Mouse (Mus musculus): Measurements from ENCODE around the gene Gm44511. TPM values are rescaled to one million over a fixed set of nuclear protein-coding genes. Genes with fewer than 3 reads are reported as not detected.
"Not testable (repeated sequence)": the region's sequence is repeated elsewhere in the genome, so short reads cannot be mapped to it uniquely, and the experiment has no call there.

The Gm44511 gene
- total RNA-seq, 1 experiment, result not detected

GRCm38 (mm10) chr6:128765211-128765610, 60.9 kb downstream of the Gm44511 start:
- Histone ChIP-seq H3K9ac (ENCODE audit: insufficient read depth, low read depth, low read length, poor library complexity, severe bottlenecking) (no peak overlapping the region), H3K27ac (ENCODE audit: insufficient read depth, low read depth, low read length, poor library complexity, severe bottlenecking) (no peak overlapping the region), H3K36me3 (ENCODE audit: control insufficient read depth, insufficient read depth, low read length, poor library complexity, severe bottlenecking) (no peaks in the 10 kb centered on the region), H3K4me1 (ENCODE audit: control insufficient read depth in 2 of 2, insufficient read depth in 2 of 2, low read length in 2 of 2, poor library complexity in 1 of 2) (no peaks in the 10 kb centered on the region), H3K9me3 (ENCODE audit: control insufficient read depth, insufficient read depth, low read depth, low read length) (0 out of 2 replicates have a peak, but pooled peaks cover 2% of the 10 kb centered on the region), H3K4me3 (ENCODE audit: insufficient read depth in 1 of 2, low read depth in 1 of 2, low read length in 2 of 2, poor library complexity in 1 of 2, severe bottlenecking in 1 of 2) (peak overlapping the region in 1 of 2 experiments; percentile 26; a peak in 1 of 4 replicates)
- in situ Hi-C loops (cut with MboI; ENCODE audit: low sequenced_read_pairs in 2 of 2, unreplicated experiment in 2 of 2), result no loop called here
- DNase-seq (ENCODE audit: low read depth, low spot score), result no peak
- TF ChIP-seq CHD2 (IDR thresholded peaks at IDR 0.05; ENCODE audit: low read depth, low read length) (no peak), MAFK (IDR thresholded peaks at IDR 0.05; ENCODE audit: insufficient read depth, low read depth, low read length) (no peak), ZC3H11A (IDR thresholded peaks at IDR 0.05; ENCODE audit: borderline replicate concordance, low read depth, low read length) (no peak)

DNA sequence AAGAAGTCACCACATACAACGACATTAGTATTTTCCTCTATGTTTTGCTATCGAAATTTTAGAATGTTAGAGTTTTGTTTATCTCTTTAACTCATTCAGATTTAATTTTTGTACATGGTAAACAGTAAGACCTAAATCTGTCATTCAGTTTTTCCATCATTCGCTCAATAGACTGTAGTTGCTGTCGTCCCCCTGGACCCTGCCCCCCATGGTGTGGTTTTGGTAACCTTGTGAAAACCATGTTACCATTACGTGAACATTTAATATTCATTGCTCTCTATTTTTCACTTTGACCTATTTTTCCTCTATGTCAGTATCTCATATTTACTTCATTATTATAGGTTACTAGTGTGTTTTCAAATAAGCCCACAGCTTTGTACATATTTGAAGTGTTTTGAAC, 61.5 kb downstream of the Gm44511 start:
- H3K4me3 ChIP-seq (ENCODE audit: insufficient read depth in 1 of 2, low read depth in 1 of 2, low read length in 2 of 2, poor library complexity in 1 of 2, severe bottlenecking in 1 of 2), result peak overlapping the region; percentile 45 to 64; a peak in 3 of 4 replicates
- H3K9ac ChIP-seq (ENCODE audit: insufficient read depth, low read depth, low read length, poor library complexity, severe bottlenecking), result no peak overlapping the region
- DNase-seq (ENCODE audit: low read depth, low spot score), result no peak
- in situ Hi-C loops (cut with MboI; ENCODE audit: low sequenced_read_pairs in 2 of 2, unreplicated experiment in 2 of 2), result loop anchor here in 1 of 2 experiments (5.0 kb wide), 1 partner anchor 33 kb away; no protein-coding TSS in a partner anchor
- TF ChIP-seq ZC3H11A (IDR thresholded peaks at IDR 0.05; ENCODE audit: borderline replicate concordance, low read depth, low read length) (no peak), MAFK (IDR thresholded peaks at IDR 0.05; ENCODE audit: insufficient read depth, low read depth, low read length) (no peak), CHD2 (IDR thresholded peaks at IDR 0.05; ENCODE audit: low read depth, low read length) (no peak)
- no peak overlapping the region for H3K27ac ChIP-seq (ENCODE audit: insufficient read depth, low read depth, low read length, poor library complexity, severe bottlenecking)
- 0 out of 2 replicates have a peak, but pooled peaks cover 2% of the 10 kb centered on the region for H3K9me3 ChIP-seq (ENCODE audit: control insufficient read depth, insufficient read depth, low read depth, low read length)
- no peaks in the 10 kb centered on the region for H3K4me1 ChIP-seq (ENCODE audit: control insufficient read depth in 2 of 2, insufficient read depth in 2 of 2, low read length in 2 of 2, poor library complexity in 1 of 2)
- H3K36me3 ChIP-seq (ENCODE audit: control insufficient read depth, insufficient read depth, low read length, poor library complexity, severe bottlenecking), result no peaks in the 10 kb centered on the region

DNA sequence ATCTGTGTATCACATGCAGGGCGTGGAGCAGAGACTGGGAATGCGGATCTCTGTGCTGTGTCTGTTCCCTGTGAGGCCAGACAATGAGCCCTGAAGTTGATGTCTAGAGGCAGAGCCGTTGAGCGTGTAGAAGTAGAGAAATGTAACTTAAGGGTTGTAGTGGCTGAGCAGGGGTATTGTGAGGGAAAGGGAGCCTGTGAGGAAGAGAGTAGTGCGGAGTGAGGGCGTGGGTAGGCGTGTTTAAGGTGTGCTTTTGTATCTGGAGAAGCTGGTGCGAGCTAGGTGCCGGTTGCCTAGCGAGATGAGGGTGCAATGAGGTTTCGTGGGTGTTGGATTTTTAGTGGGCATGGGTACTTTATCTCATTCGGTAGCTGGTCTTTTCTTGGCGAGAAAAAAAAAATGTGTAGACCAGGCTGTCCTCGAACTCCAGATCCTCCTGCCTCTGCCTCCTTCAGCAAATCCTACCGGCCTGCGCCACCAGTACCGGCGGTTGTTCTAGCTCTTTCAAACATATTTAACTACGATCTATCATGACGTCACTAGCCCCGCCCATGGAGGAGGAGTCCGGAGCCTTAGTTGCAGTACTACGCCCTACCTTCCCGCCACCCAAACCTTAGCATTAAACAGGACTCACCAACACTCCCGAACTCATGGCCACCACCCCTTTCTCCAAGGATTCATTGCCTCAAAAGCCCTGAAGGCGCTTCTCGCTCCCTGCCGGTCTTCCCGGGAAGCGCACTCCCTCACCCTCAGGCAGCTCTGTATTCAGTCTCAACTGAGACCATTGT, 62.2 kb downstream of the Gm44511 start:
- H3K9ac ChIP-seq (ENCODE audit: insufficient read depth, low read depth, low read length, poor library complexity, severe bottlenecking), result peak overlapping the region; percentile 34
- TF ChIP-seq ZC3H11A (IDR thresholded peaks at IDR 0.05; ENCODE audit: borderline replicate concordance, low read depth, low read length) (0 out of 2 replicates have a peak, but pooled peaks have one; percentile 31), HCFC1 (IDR thresholded peaks at IDR 0.05; ENCODE audit: borderline replicate concordance, insufficient read depth, low read length) (no peak), MAFK (IDR thresholded peaks at IDR 0.05; ENCODE audit: insufficient read depth, low read depth, low read length) (peak; percentile 88), ZNF384 (IDR thresholded peaks at IDR 0.05; ENCODE audit: low read depth, low read length) (peak; percentile 52; the same call in 1 of the 2 replicates)
- 0 out of 2 replicates have a peak, but pooled peaks cover 2% of the 10 kb centered on the region for H3K9me3 ChIP-seq (ENCODE audit: control insufficient read depth, insufficient read depth, low read depth, low read length)
- no peaks in the 10 kb centered on the region for H3K36me3 ChIP-seq (ENCODE audit: control insufficient read depth, insufficient read depth, low read length, poor library complexity, severe bottlenecking)
- H3K4me1 ChIP-seq (ENCODE audit: control insufficient read depth in 2 of 2, insufficient read depth in 2 of 2, low read length in 2 of 2, poor library complexity in 1 of 2), result no peaks in the 10 kb centered on the region
- peak; percentile 96 for DNase-seq (ENCODE audit: low read depth, low spot score)
- H3K27ac ChIP-seq (ENCODE audit: insufficient read depth, low read depth, low read length, poor library complexity, severe bottlenecking), result peak overlapping the region; percentile 2; the same call in 1 of the 2 replicates
- peak overlapping the region; percentile 45 to 64 for H3K4me3 ChIP-seq (ENCODE audit: insufficient read depth in 1 of 2, low read depth in 1 of 2, low read length in 2 of 2, poor library complexity in 1 of 2, severe bottlenecking in 1 of 2)
- in situ Hi-C loops (cut with MboI; ENCODE audit: low sequenced_read_pairs in 2 of 2, unreplicated experiment in 2 of 2), result loop anchor here in 1 of 2 experiments (5.0 kb wide), 1 partner anchor 33 kb away; no protein-coding TSS in a partner anchor

DNA sequence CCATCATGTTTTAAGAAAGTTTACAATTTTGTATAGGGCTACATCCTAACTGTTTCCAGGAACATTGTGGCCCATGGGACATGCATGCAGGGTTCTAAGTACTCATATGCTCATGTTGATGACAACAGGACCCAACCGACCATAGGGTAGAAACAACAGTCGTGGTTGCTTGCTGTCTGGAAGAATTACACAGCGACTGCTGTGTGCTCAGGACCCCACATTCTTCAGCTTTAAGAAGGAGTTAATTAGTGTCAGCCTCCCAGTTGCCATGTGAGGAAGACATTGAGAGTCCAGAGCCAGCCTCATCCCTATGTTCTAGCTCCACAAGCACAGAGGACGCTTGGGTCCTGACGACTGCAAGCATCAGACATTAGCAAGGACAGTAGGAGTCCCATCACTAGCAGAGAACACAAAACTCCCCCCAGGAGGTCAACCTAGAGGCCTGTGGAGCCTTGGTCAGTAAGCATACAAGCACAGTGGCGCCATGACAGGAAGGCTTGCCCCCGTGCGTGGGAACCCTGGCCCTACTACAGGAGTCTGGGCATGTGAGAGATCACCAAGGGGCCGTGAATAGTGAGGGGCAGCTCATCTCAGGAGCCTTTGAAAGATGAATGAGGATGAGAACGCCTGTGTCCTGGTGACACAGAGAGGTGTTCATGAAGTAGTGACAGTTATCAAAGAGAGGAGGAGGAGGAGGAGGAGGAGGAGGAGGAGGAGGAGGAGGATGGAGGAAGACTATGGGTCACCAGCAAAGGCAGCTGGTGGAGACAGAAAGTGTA, 63.0 kb downstream of the Gm44511 start:
- not testable (repeated sequence) for H3K4me1 ChIP-seq (ENCODE audit: control insufficient read depth in 2 of 2, insufficient read depth in 2 of 2, low read length in 2 of 2, poor library complexity in 1 of 2); H3K36me3 ChIP-seq (ENCODE audit: control insufficient read depth, insufficient read depth, low read length, poor library complexity, severe bottlenecking); H3K27ac ChIP-seq (ENCODE audit: insufficient read depth, low read depth, low read length, poor library complexity, severe bottlenecking); DNase-seq (ENCODE audit: low read depth, low spot score); H3K9ac ChIP-seq (ENCODE audit: insufficient read depth, low read depth, low read length, poor library complexity, severe bottlenecking); H3K9me3 ChIP-seq (ENCODE audit: control insufficient read depth, insufficient read depth, low read depth, low read length); H3K4me3 ChIP-seq (ENCODE audit: insufficient read depth in 1 of 2, low read depth in 1 of 2, low read length in 2 of 2, poor library complexity in 1 of 2, severe bottlenecking in 1 of 2)
- in situ Hi-C loops (cut with MboI; ENCODE audit: low sequenced_read_pairs in 2 of 2, unreplicated experiment in 2 of 2), result loop anchor here in 1 of 2 experiments (5.0 kb wide), 1 partner anchor 34 kb away; no protein-coding TSS in a partner anchor
